Mouse (Mus musculus) right cerebral cortex, postnatal 10 days (tissue): Measurements from ENCODE around the gene Poc1a.

ENCODE experiments used
- DNase-seq, 2 experiments: peaks; one replicate each; pipeline ENCODE4 v3.0.0; 2021; ENCODE audit warnings: low spot score in 2 of 2

Gene Poc1a

GRCm38 (mm10) chr9:106280808-106281544, at the start of gene Poc1a:
Poc1a (plus strand) TSS chr9:106281061.
- peak; percentile 96 to 97 for DNase-seq

GRCm38 (mm10) chr9:106231220-106231619, 49.6 kb upstream of the Poc1a start:
- no peak for DNase-seq

GRCm38 (mm10) chr9:106231816-106232215, 49.0 kb upstream of the Poc1a start:
- no peak for DNase-seq

GRCm38 (mm10) chr9:106232956-106233355, 47.9 kb upstream of the Poc1a start:
- no peak for DNase-seq

- no peak for DNase-seq
Observed at GRCm38 (mm10) chr9:106233953-106234352, 46.9 kb upstream of the Poc1a start.

GRCm38 (mm10) chr9:106235194-106235830, 45.5 kb upstream of the Poc1a start:
- no peak for DNase-seq

- no peak for DNase-seq
Observed at GRCm38 (mm10) chr9:106236156-106236817, 44.6 kb upstream of the Poc1a start.

- no peak for DNase-seq
Observed at GRCm38 (mm10) chr9:106236818-106237211, 44.0 kb upstream of the Poc1a start.

GRCm38 (mm10) chr9:106237401-106237800, 43.5 kb upstream of the Poc1a start:
- no peak for DNase-seq

- no peak for DNase-seq
Observed at GRCm38 (mm10) chr9:106237878-106238277, 43.0 kb upstream of the Poc1a start.

- DNase-seq: no peak
Observed at GRCm38 (mm10) chr9:106241541-106242164, 39.2 kb upstream of the Poc1a start.

GRCm38 (mm10) chr9:106242813-106243488, 37.9 kb upstream of the Poc1a start:
- DNase-seq: no peak

- DNase-seq: peak in 1 of 2 experiments; percentile 37
Observed at GRCm38 (mm10) chr9:106249550-106249949, 31.3 kb upstream of the Poc1a start.

- no peak for DNase-seq
Observed at GRCm38 (mm10) chr9:106250245-106250644, 30.6 kb upstream of the Poc1a start.

- DNase-seq: no peak
Observed at GRCm38 (mm10) chr9:106251066-106251465, 29.8 kb upstream of the Poc1a start.

- no peak for DNase-seq
Observed at GRCm38 (mm10) chr9:106254001-106254400, 26.9 kb upstream of the Poc1a start.

GRCm38 (mm10) chr9:106258412-106258811, 22.4 kb upstream of the Poc1a start:
- DNase-seq: no peak

- DNase-seq: no peak
Observed at GRCm38 (mm10) chr9:106258990-106259389, 21.9 kb upstream of the Poc1a start.

GRCm38 (mm10) chr9:106261058-106261457, 19.8 kb upstream of the Poc1a start:
- no peak for DNase-seq

GRCm38 (mm10) chr9:106261491-106261890, 19.4 kb upstream of the Poc1a start:
- no peak for DNase-seq

GRCm38 (mm10) chr9:106262075-106262474, 18.8 kb upstream of the Poc1a start:
- no peak for DNase-seq
